Mouse (Mus musculus) cerebellum, adult 9-11 months (tissue): ENCODE results near the gene Gm20388.

ENCODE experiments used
- DNase-seq: peaks from one replicate; pipeline ENCODE4 v3.0.0; 2022

The Gm20388 gene

GRCm38 (mm10) chr8:119967435-119967834 is 56.8 kb downstream of the Gm20388 start:
- DNase-seq: no peak

- DNase-seq: no peak
Observed at GRCm38 (mm10) chr8:119970169-119970568, 59.5 kb downstream of the Gm20388 start.

GRCm38 (mm10) chr8:119972558-119972957 is 61.9 kb downstream of the Gm20388 start:
- DNase-seq: no peak

- peak; percentile 27 for DNase-seq
Observed at GRCm38 (mm10) chr8:119978770-119979381, 68.2 kb downstream of the Gm20388 start.

- DNase-seq: no peak
Observed at GRCm38 (mm10) chr8:119981253-119981652, 70.6 kb downstream of the Gm20388 start.

- no peak for DNase-seq
Observed at GRCm38 (mm10) chr8:119984085-119984484, 73.4 kb downstream of the Gm20388 start.

- no peak for DNase-seq
Observed at GRCm38 (mm10) chr8:119986174-119986573, 75.5 kb downstream of the Gm20388 start.

DNA sequence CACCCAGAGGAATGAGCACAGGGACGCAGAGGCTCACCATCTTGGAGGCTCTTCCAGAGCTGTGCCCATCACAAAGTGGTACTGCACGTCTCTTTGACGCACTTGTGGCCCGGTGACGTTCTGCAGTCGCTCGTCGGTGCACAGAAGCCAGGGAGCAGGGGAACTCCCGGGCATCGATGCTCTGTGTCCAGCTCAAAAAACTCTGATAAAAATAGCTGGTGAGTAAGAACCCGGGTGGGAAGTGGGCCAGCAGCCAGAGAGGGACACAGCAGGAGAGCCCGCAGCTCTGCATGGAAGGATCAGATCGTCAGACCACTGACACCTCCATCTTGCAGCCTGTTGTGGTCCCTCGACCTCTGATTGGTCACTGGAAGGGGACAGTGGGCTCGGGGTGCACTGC is 77.4 kb downstream of the Gm20388 start:
- DNase-seq: peak; percentile 20

DNA sequence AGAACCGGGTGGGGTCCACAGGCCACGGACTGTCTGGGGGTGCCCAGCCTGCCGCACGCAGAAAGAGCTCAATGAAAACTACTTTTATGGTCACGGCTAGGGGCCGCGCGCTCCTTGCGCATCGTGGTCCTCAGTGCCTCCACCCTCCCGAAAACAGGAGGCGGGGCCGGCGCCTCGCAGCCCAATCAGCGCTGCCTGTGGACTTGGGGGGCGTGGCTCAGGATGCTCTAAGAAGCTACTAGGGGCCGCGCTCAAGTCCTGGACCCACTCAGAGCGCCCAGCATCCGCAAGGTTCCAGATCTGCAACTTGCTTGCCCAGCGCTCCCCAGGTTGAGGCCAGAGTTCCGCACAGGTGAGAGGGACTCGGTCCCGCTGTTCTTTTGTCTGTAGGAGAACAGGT is 81.6 kb downstream of the Gm20388 start, which contains the start of gene Crispld2:
Crispld2 (plus strand) TSS at position 190 of the 400 bp plus-strand sequence.
- no peak for DNase-seq

GRCm38 (mm10) chr8:119994114-119994513 is 83.5 kb downstream of the Gm20388 start:
- no peak for DNase-seq

- no peak for DNase-seq
Observed at GRCm38 (mm10) chr8:119994556-119994955, 83.9 kb downstream of the Gm20388 start.

GRCm38 (mm10) chr8:119997266-119997665 is 86.6 kb downstream of the Gm20388 start:
- DNase-seq: no peak

DNA sequence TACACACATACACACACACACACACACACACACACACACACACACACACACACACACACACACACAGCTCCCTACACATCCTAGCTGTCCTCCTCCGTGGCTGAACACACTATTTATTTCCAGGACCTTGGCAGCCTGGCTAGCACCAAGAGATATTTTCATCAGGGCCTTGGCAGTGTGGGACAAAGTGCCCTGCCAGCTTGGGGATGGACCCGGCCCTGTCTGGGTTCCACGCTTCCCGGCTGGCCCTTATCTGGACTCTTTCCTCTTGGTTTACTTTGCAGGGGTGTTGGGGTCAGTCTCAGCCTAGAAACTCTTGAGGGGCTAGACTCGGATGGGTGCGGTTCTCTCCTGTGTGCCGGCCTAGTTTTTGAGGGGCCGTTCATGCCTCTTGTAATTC is 89.8 kb downstream of the Gm20388 start:
- no peak for DNase-seq

GRCm38 (mm10) chr8:120001712-120002111 is 91.1 kb downstream of the Gm20388 start:
- no peak for DNase-seq

GRCm38 (mm10) chr8:120002348-120002747 is 91.7 kb downstream of the Gm20388 start:
- DNase-seq: no peak

GRCm38 (mm10) chr8:120004154-120004702 is 93.6 kb downstream of the Gm20388 start:
- no peak for DNase-seq

DNA sequence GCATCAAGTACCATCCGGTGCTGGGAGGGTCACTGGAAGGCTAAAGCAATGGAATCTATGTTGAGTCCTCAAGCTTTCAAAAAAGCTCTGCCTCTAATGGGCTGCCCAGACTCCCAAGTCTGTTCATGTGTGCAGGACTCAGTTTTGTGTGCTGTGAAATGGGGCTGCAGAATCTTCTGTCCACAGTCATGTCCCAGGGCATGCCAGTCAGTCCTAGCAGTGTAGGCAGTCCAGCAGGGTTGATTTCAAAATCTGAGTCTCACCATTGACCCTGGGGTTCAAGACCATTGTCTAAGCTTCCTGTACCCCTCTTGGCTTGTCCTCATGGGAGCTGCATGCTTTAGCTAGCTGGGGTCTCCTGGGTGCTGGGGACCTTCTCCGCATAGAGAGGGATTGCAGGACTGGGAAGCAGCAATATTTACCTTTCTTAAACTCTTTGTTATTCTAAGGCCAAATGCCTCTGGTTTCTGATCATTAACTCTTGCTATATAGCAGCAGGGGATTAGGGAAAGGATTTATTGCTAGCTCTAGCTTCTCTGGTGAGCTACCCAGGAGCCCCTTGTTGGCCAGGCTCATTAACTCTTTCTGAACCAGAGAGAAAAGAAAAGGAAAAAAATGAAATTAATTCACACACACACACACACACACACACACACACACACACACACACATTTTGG is 94.2 kb downstream of the Gm20388 start:
- no peak for DNase-seq

GRCm38 (mm10) chr8:120006645-120007160 is 96.1 kb downstream of the Gm20388 start:
- no peak for DNase-seq

GRCm38 (mm10) chr8:120007178-120007577 is 96.5 kb downstream of the Gm20388 start:
- no peak for DNase-seq

GRCm38 (mm10) chr8:120009284-120009683 is 98.6 kb downstream of the Gm20388 start:
- DNase-seq: no peak

- DNase-seq: no peak
Observed at GRCm38 (mm10) chr8:120012491-120012890, 101.8 kb downstream of the Gm20388 start.

- no peak for DNase-seq
Observed at GRCm38 (mm10) chr8:120012927-120013326, 102.3 kb downstream of the Gm20388 start.

GRCm38 (mm10) chr8:120014267-120015023 is 103.8 kb downstream of the Gm20388 start:
- DNase-seq: no peak
